Comparison of ENCODE assay signal across 10 mouse cellular contexts in the genomic region with DNA sequence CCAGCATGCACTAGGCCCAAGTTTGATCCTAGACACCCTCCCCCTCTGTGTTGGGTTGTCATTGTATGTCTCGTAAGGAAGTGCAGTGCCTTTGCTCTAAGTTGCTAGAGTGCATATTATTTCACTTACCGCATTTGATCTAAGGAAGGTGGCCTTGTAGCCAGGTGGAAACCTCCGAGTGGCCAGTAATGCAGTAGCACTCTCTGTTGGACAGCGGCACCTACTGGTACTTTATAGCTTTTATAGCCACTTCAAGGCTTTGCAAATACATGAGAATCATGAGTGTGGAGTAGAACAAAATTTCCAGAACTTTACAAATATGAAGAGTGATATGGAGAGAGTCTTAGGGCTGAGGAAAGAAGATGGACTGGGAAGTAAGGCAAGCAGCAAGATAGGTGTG. TPM values are rescaled to one million over a fixed set of nuclear protein-coding genes. Genes with fewer than 3 reads are reported as not detected.
DNase-seq lines count a peak whose midpoint lies in the region; ATAC-seq lines count a peak whose summit lies in the region.
"Had no signal": no experiment of that assay in that cellular context is flagged by ENCODE, and none has a peak within 500 bp of the region (broad histone marks: within the 10 kb centered on the region; RNA-seq: fewer than 3 reads in every experiment).

No protein-coding gene starts in this region.

- H3K27me3 ChIP-seq in forebrain, embryonic 13.5 days: no peaks in the 10 kb centered on the region
- H3K27me3 ChIP-seq in forebrain, embryonic 11.5 days (ENCODE audit: control insufficient read depth, insufficient read depth, low read length): no peaks in the 10 kb centered on the region
- H3K27me3 ChIP-seq: limb, embryonic 15.5 days had no signal

- H3K4me1 ChIP-seq in forebrain, embryonic 13.5 days: no peaks in the 10 kb centered on the region
- no peaks in the 10 kb centered on the region for H3K4me1 ChIP-seq in forebrain, embryonic 11.5 days (replicated peaks; ENCODE audit: control insufficient read depth, insufficient read depth, low read length)
- H3K4me1 ChIP-seq: limb, embryonic 15.5 days had no signal

- H3K9ac ChIP-seq in forebrain, embryonic 13.5 days: no peak overlapping the region
- H3K9ac ChIP-seq in forebrain, embryonic 11.5 days (ENCODE audit: low read length): no peak overlapping the region
- H3K9ac ChIP-seq: limb, embryonic 15.5 days had no signal

- H3K4me3 ChIP-seq in forebrain, embryonic 13.5 days: no peak overlapping the region
- no peak overlapping the region for H3K4me3 ChIP-seq in forebrain, embryonic 11.5 days (ENCODE audit: low read depth, low read length)
- H3K4me3 ChIP-seq: limb, embryonic 15.5 days had no signal

- no peak for DNase-seq in forebrain, embryonic 11.5 days (ENCODE audit: low spot score)
- DNase-seq in right cerebral cortex, adult 2 months (ENCODE audit: low spot score in 2 of 2): peak; percentile 27 to 37
- no peak for DNase-seq in right cerebral cortex, postnatal 14 days
- DNase-seq in kidney, postnatal 36 days: peak; percentile 62 to 63
- DNase-seq in gastrocnemius, postnatal 14 days: no peak
- DNase-seq in right cerebral cortex, postnatal 4 days: no peak
- no peak for DNase-seq in cerebellum, adult 11-12 months

- H3K4me2 ChIP-seq in forebrain, embryonic 13.5 days: no peak overlapping the region
- H3K4me2 ChIP-seq in forebrain, embryonic 11.5 days (ENCODE audit: low read depth, low read length, severe bottlenecking): no peak overlapping the region
- H3K4me2 ChIP-seq: limb, embryonic 15.5 days had no signal

- peaks cover 20% of the 10 kb centered on the region for H3K36me3 ChIP-seq in forebrain, embryonic 13.5 days (ENCODE audit: poor library complexity, severe bottlenecking)
- H3K36me3 ChIP-seq in forebrain, embryonic 11.5 days (ENCODE audit: control insufficient read depth, insufficient read depth, low read length): peaks cover 2% of the 10 kb centered on the region; the same call in 1 of the 2 replicates

- ATAC-seq in forebrain, embryonic 13.5 days: peak; percentile 58; the same call in 1 of the 2 replicates
- ATAC-seq in forebrain, embryonic 11.5 days (replicated peaks; ENCODE audit: low FRiP score): no peak; the same call in 1 of the 2 replicates

- no peaks in the 10 kb centered on the region for H3K9me3 ChIP-seq in forebrain, embryonic 13.5 days (replicated peaks)
- no peaks in the 10 kb centered on the region for H3K9me3 ChIP-seq in forebrain, embryonic 11.5 days (ENCODE audit: control insufficient read depth, low read length)
- H3K9me3 ChIP-seq: G1E; limb, embryonic 15.5 days had no signal

- 57% methylated on average over 4 of the region's 4 CpGs for WGBS in forebrain, embryonic 13.5 days
- WGBS in forebrain, embryonic 11.5 days: 67% methylated on average over 4 of the region's 4 CpGs

- intact Hi-C loops in gastrocnemius, postnatal 14 days (cut with DNase I; ENCODE audit: low total_unique reads): loop anchor here (10.0 kb wide), 1 partner anchor 454 kb away; no protein-coding TSS in a partner anchor

- no peak overlapping the region for H3K27ac ChIP-seq in forebrain, embryonic 13.5 days
- no peak overlapping the region for H3K27ac ChIP-seq in forebrain, embryonic 11.5 days (ENCODE audit: low read depth, low read length)
- H3K27ac ChIP-seq: limb, embryonic 15.5 days had no signal

RNA-seq across cellular contexts. Expression of gene Cbr4, which starts 11.5 kb away (rescaled TPM):
- 25.1 and 26.6 TPM in 2 replicates for polyA plus RNA-seq in forebrain, embryonic 13.5 days (2015; fragmentation: Nextera tagmentation; extraction: Ambion mirVana)
- 27.9 and 31.0 TPM in 2 replicates for polyA plus RNA-seq in forebrain, embryonic 11.5 days (2014; fragmentation: Nextera tagmentation; extraction: Ambion mirVana)
- 10 to 100 TPM; 32.1 to 36.7 TPM for total RNA-seq in gastrocnemius, postnatal 14 days (2021)

Comparison
In these comparisons a context has a peak if more than half of its experiments do, and no peak if none do; other contexts are left out.
1. DNase-seq: peak in right cerebral cortex, adult 2 months (2 of 2) and kidney, postnatal 36 days (2 of 2); none in forebrain, embryonic 11.5 days (single experiment), right cerebral cortex, postnatal 14 days (single experiment), gastrocnemius, postnatal 14 days (single experiment), right cerebral cortex, postnatal 4 days (single experiment) and cerebellum, adult 11-12 months (single experiment).